Mouse (Mus musculus): Measurements from ENCODE around the gene Cops7a. TPM values are rescaled to one million over a fixed set of nuclear protein-coding genes. Genes with fewer than 3 reads are reported as not detected.

The Cops7a gene
- polyA plus RNA-seq, 1 experiment = 199 TPM

- TF ChIP-seq CTCF (IDR thresholded peaks at IDR 0.05; ENCODE audit: borderline replicate concordance, control insufficient read depth, extremely low read depth, insufficient read depth, low read length, poor library complexity) (no peak), POLR2A (IDR thresholded peaks at IDR 0.05; ENCODE audit: control insufficient read depth, extremely low read depth, insufficient read depth, low read length, poor library complexity) (no peak)
- H3K36me3 ChIP-seq (ENCODE audit: control insufficient read depth, insufficient read depth, low read length) = peaks cover 12% of the 10 kb centered on the region
- WGBS = 94% methylated on average over 7 of the region's 7 CpGs
- no peak for DNase-seq
- peaks cover 59% of the 10 kb centered on the region for H3K4me1 ChIP-seq (replicated peaks; ENCODE audit: control insufficient read depth, insufficient read depth, low read length)
- no peak overlapping the region for H3K27ac ChIP-seq (ENCODE audit: control insufficient read depth, insufficient read depth, low read length)
- H3K27me3 ChIP-seq (ENCODE audit: control insufficient read depth, insufficient read depth, low read length) = no peaks in the 10 kb centered on the region
- H3K4me3 ChIP-seq (ENCODE audit: control insufficient read depth, insufficient read depth, low read length) = no peak overlapping the region
These were observed 50.8 kb downstream of the Cops7a start for GRCm38 (mm10) chr6:124914511-124914910.

- peaks cover 12% of the 10 kb centered on the region for H3K36me3 ChIP-seq (ENCODE audit: control insufficient read depth, insufficient read depth, low read length)
- DNase-seq = no peak
- H3K4me3 ChIP-seq (ENCODE audit: control insufficient read depth, insufficient read depth, low read length) = no peak overlapping the region
- WGBS = 93% methylated on average over 14 of the region's 14 CpGs
- H3K4me1 ChIP-seq (replicated peaks; ENCODE audit: control insufficient read depth, insufficient read depth, low read length) = peaks cover 53% of the 10 kb centered on the region
- no peak overlapping the region for H3K27ac ChIP-seq (ENCODE audit: control insufficient read depth, insufficient read depth, low read length)
- no peaks in the 10 kb centered on the region for H3K27me3 ChIP-seq (ENCODE audit: control insufficient read depth, insufficient read depth, low read length)
- TF ChIP-seq CTCF (IDR thresholded peaks at IDR 0.05; ENCODE audit: borderline replicate concordance, control insufficient read depth, extremely low read depth, insufficient read depth, low read length, poor library complexity) (no peak), POLR2A (IDR thresholded peaks at IDR 0.05; ENCODE audit: control insufficient read depth, extremely low read depth, insufficient read depth, low read length, poor library complexity) (no peak)
These were observed 51.5 kb downstream of the Cops7a start for GRCm38 (mm10) chr6:124913721-124914285.

GRCm38 (mm10) chr6:124913214-124913613, 52.1 kb downstream of the Cops7a start:
- Histone ChIP-seq H3K4me1 (replicated peaks; ENCODE audit: control insufficient read depth, insufficient read depth, low read length) (peaks cover 49% of the 10 kb centered on the region), H3K27ac (ENCODE audit: control insufficient read depth, insufficient read depth, low read length) (no peak overlapping the region), H3K27me3 (ENCODE audit: control insufficient read depth, insufficient read depth, low read length) (no peaks in the 10 kb centered on the region), H3K4me3 (ENCODE audit: control insufficient read depth, insufficient read depth, low read length) (no peak overlapping the region), H3K36me3 (ENCODE audit: control insufficient read depth, insufficient read depth, low read length) (peaks cover 12% of the 10 kb centered on the region)
- 79% methylated on average over 6 of the region's 6 CpGs for WGBS
- TF ChIP-seq CTCF (IDR thresholded peaks at IDR 0.05; ENCODE audit: borderline replicate concordance, control insufficient read depth, extremely low read depth, insufficient read depth, low read length, poor library complexity) (no peak), POLR2A (IDR thresholded peaks at IDR 0.05; ENCODE audit: control insufficient read depth, extremely low read depth, insufficient read depth, low read length, poor library complexity) (no peak)
- no peak for DNase-seq

GRCm38 (mm10) chr6:124911533-124912218, 53.7 kb downstream of the Cops7a start, which contains the start of gene Lag3:
Gene Lag3 (minus strand): TSS chr6:124911705.
- peak; percentile 60 for DNase-seq
- H3K36me3 ChIP-seq (ENCODE audit: control insufficient read depth, insufficient read depth, low read length) = peaks cover 12% of the 10 kb centered on the region
- WGBS = 16% methylated on average over 13 of the region's 13 CpGs
- peaks cover 48% of the 10 kb centered on the region for H3K4me1 ChIP-seq (replicated peaks; ENCODE audit: control insufficient read depth, insufficient read depth, low read length)
- peak within 1 kb of the TSS; percentile 65; the same call in 1 of the 2 replicates for H3K27ac ChIP-seq (ENCODE audit: control insufficient read depth, insufficient read depth, low read length)
- TF ChIP-seq CTCF (IDR thresholded peaks at IDR 0.05; ENCODE audit: borderline replicate concordance, control insufficient read depth, extremely low read depth, insufficient read depth, low read length, poor library complexity) = no peak
- 0 out of 2 replicates have a peak, but pooled peaks have one; percentile 24 for TF ChIP-seq POLR2A (IDR thresholded peaks at IDR 0.05; ENCODE audit: control insufficient read depth, extremely low read depth, insufficient read depth, low read length, poor library complexity)
- no peaks in the 10 kb centered on the region for H3K27me3 ChIP-seq (ENCODE audit: control insufficient read depth, insufficient read depth, low read length)
- peak within 1 kb of the TSS; percentile 38 for H3K4me3 ChIP-seq (ENCODE audit: control insufficient read depth, insufficient read depth, low read length)

GRCm38 (mm10) chr6:124910032-124910431, 55.3 kb downstream of the Cops7a start:
- TF ChIP-seq CTCF (IDR thresholded peaks at IDR 0.05; ENCODE audit: borderline replicate concordance, control insufficient read depth, extremely low read depth, insufficient read depth, low read length, poor library complexity) = no peak
- TF ChIP-seq POLR2A (IDR thresholded peaks at IDR 0.05; ENCODE audit: control insufficient read depth, extremely low read depth, insufficient read depth, low read length, poor library complexity) = no peak
- Histone ChIP-seq H3K4me1 (replicated peaks; ENCODE audit: control insufficient read depth, insufficient read depth, low read length) (peaks cover 31% of the 10 kb centered on the region), H3K27ac (ENCODE audit: control insufficient read depth, insufficient read depth, low read length) (no peak overlapping the region), H3K36me3 (ENCODE audit: control insufficient read depth, insufficient read depth, low read length) (peaks cover 12% of the 10 kb centered on the region), H3K4me3 (ENCODE audit: control insufficient read depth, insufficient read depth, low read length) (no peak overlapping the region), H3K27me3 (ENCODE audit: control insufficient read depth, insufficient read depth, low read length) (no peaks in the 10 kb centered on the region)
- WGBS = 15% methylated on average over 32 of the region's 32 CpGs
- DNase-seq = no peak

Other genes with a start within 250 kb of the Cops7a start
- gene Ptpn6, start 226.8 kb downstream of the Cops7a start, polyA plus RNA-seq (2012; rRNA removed) = 210 and 212 TPM in 2 replicates
- gene Grcc10, start 224.2 kb downstream of the Cops7a start, polyA plus RNA-seq (2012; rRNA removed) = 265 and 352 TPM in 2 replicates
- not detected in 2 replicates for gene Gm45234, start 209.5 kb downstream of the Cops7a start, polyA plus RNA-seq (2012; rRNA removed)
- 48.3 and 51.6 TPM in 2 replicates for gene Atn1, start 209.0 kb downstream of the Cops7a start, polyA plus RNA-seq (2012; rRNA removed)
- gene Eno2, start 195.9 kb downstream of the Cops7a start, polyA plus RNA-seq (2012; rRNA removed) = 10.2 and 12.9 TPM in 2 replicates
- gene Lrrc23, start 185.8 kb downstream of the Cops7a start, polyA plus RNA-seq (2012; rRNA removed) = 4.0 and 5.5 TPM in 2 replicates
- gene Spsb2, start 156.9 kb downstream of the Cops7a start, polyA plus RNA-seq (2012; rRNA removed) = 7.1 and 8.1 TPM in 2 replicates
- gene Tpi1, start 151.2 kb downstream of the Cops7a start, polyA plus RNA-seq (2012; rRNA removed) = 171 and 181 TPM in 2 replicates
- 118 and 121 TPM in 2 replicates for gene Usp5, start 136.1 kb downstream of the Cops7a start, polyA plus RNA-seq (2012; rRNA removed)
- 202 and 248 TPM in 2 replicates for gene Cdca3, start 136.0 kb downstream of the Cops7a start, polyA plus RNA-seq (2012; rRNA removed)
- 2.8 and 4.0 TPM in 2 replicates for gene Gnb3, start 125.3 kb downstream of the Cops7a start, polyA plus RNA-seq (2012; rRNA removed)
- 20.1 and 26.8 TPM in 2 replicates for gene P3h3, start 107.8 kb downstream of the Cops7a start, polyA plus RNA-seq (2012; rRNA removed)
- gene Gpr162, start 101.6 kb downstream of the Cops7a start, polyA plus RNA-seq (2012; rRNA removed) = 136 and 138 TPM in 2 replicates
- 549 and 565 TPM in 2 replicates for gene Cd4, start 77.3 kb downstream of the Cops7a start, polyA plus RNA-seq (2012; rRNA removed)
- 27.7 and 30.1 TPM in 2 replicates for gene Lag3, start 53.8 kb downstream of the Cops7a start, polyA plus RNA-seq (2012; rRNA removed)
- gene Ptms, start 45.4 kb downstream of the Cops7a start, polyA plus RNA-seq (2012; rRNA removed) = 1,595 and 1,797 TPM in 2 replicates
- 404 and 428 TPM in 2 replicates for gene Mlf2, start 34.2 kb downstream of the Cops7a start, polyA plus RNA-seq (2012; rRNA removed)
- 5.1 and 5.5 TPM in 2 replicates for gene Pianp, start 31.2 kb upstream of the Cops7a start, polyA plus RNA-seq (2012; rRNA removed)
- gene Zfp384, start 43.6 kb upstream of the Cops7a start, polyA plus RNA-seq (2012; rRNA removed) = 117 and 126 TPM in 2 replicates
- gene Ing4, start 74.2 kb upstream of the Cops7a start, polyA plus RNA-seq (2012; rRNA removed) = 96.8 and 99.4 TPM in 2 replicates
- gene Acrbp, start 84.2 kb upstream of the Cops7a start, polyA plus RNA-seq (2012; rRNA removed) = 70.8 and 89.5 TPM in 2 replicates
- 35.7 and 40.0 TPM in 2 replicates for gene Lpar5, start 102.4 kb upstream of the Cops7a start, polyA plus RNA-seq (2012; rRNA removed)
- 127 and 211 TPM in 2 replicates for gene Chd4, start 130.4 kb upstream of the Cops7a start, polyA plus RNA-seq (2012; rRNA removed)
- 26.4 and 28.6 TPM in 2 replicates for gene Nop2, start 166.4 kb upstream of the Cops7a start, polyA plus RNA-seq (2012; rRNA removed)
- gene Iffo1, start 179.7 kb upstream of the Cops7a start, polyA plus RNA-seq (2012; rRNA removed) = 90.4 and 94.6 TPM in 2 replicates
- gene Gapdh, start 200.9 kb upstream of the Cops7a start, polyA plus RNA-seq (2012; rRNA removed) = 3,688 and 4,326 TPM in 2 replicates
- 430 and 598 TPM in 2 replicates for gene Ncapd2, start 226.2 kb upstream of the Cops7a start, polyA plus RNA-seq (2012; rRNA removed)
- gene Mrpl51, start 226.3 kb upstream of the Cops7a start, polyA plus RNA-seq (2012; rRNA removed) = 68.1 and 70.7 TPM in 2 replicates